Mouse (Mus musculus) forelimb bud, embryonic 11.5 days (tissue): Measurements from ENCODE around the gene Olfr136.

Source experiments
- DNase-seq: peaks from one replicate; pipeline ENCODE4 v3.0.0-alpha.2; 2012; ENCODE audit warnings: low read depth, low spot score

Olfr136 gene

GRCm38 (mm10) chr17:38329531-38329930 is at the start of gene Olfr136:
Olfr136 (plus strand) TSS chr17:38329831.
- no peak for DNase-seq

- no peak for DNase-seq
Observed at GRCm38 (mm10) chr17:38307470-38307869, 22.2 kb upstream of the Olfr136 start, which contains the start of gene Olfr137. Olfr137 (minus strand) TSS chr17:38307570.
